In genomic region chr2:5549334-5549733, GRCm38 (mm10) we compare ENCODE assay signal across 18 mouse cellular contexts.
"Had no signal": no experiment of that assay in that cellular context is flagged by ENCODE, and none has a peak within 500 bp of the region (broad histone marks: within the 10 kb centered on the region; RNA-seq: fewer than 3 reads in every experiment).

No protein-coding gene starts in this region.

- H3K27me3 ChIP-seq: limb, embryonic 15.5 days; lung, embryonic 15.5 days; megakaryocyte, embryonic 14.5 days; midbrain, embryonic 15.5 days; neural tube, embryonic 12.5 days had no signal

- H3K4me3 ChIP-seq: limb, embryonic 15.5 days; lung, embryonic 15.5 days; megakaryocyte, embryonic 14.5 days; midbrain, embryonic 15.5 days; neural tube, embryonic 12.5 days had no signal

- H3K27ac ChIP-seq: hindbrain, embryonic 14.5 days; kidney, postnatal 0 days; limb, embryonic 15.5 days; lung, embryonic 15.5 days; macrophage; midbrain, embryonic 15.5 days; neural tube, embryonic 12.5 days had no signal

- H3K4me2 ChIP-seq: hindbrain, embryonic 14.5 days; limb, embryonic 15.5 days; lung, embryonic 15.5 days; midbrain, embryonic 11.5 days; midbrain, embryonic 15.5 days; neural tube, embryonic 12.5 days had no signal

- ATAC-seq: midbrain, embryonic 15.5 days had no signal

- H3K9me3 ChIP-seq: limb, embryonic 15.5 days; lung, embryonic 15.5 days; midbrain, embryonic 15.5 days; neural tube, embryonic 12.5 days had no signal

- H3K4me1 ChIP-seq: limb, embryonic 15.5 days; lung, embryonic 15.5 days; megakaryocyte, embryonic 14.5 days; midbrain, embryonic 15.5 days; neural tube, embryonic 12.5 days had no signal

- H3K9ac ChIP-seq: hindbrain, embryonic 14.5 days; limb, embryonic 15.5 days; lung, embryonic 15.5 days; midbrain, embryonic 15.5 days; neural tube, embryonic 12.5 days had no signal

- H3K36me3 ChIP-seq: limb, embryonic 15.5 days; lung, embryonic 15.5 days; midbrain, embryonic 15.5 days; neural tube, embryonic 12.5 days had no signal

- DNase-seq: kidney, adult 8-10 months; kidney, postnatal 36 days; layer of hippocampus, adult 9-11 months; layer of hippocampus, postnatal 36 days; lung, postnatal 14 days; retina, postnatal 1 day; right cerebral cortex, postnatal 4 days; thymus, adult 18-20 months; thymus, postnatal 4 days had no signal
